Mouse (Mus musculus) heart, postnatal 36 days (tissue): Measurements from ENCODE around the gene Large2. TPM values are rescaled to one million over a fixed set of nuclear protein-coding genes. Genes with fewer than 3 reads are reported as not detected.
"Not testable (repeated sequence)": the region's sequence is repeated elsewhere in the genome, so short reads cannot be mapped to it uniquely, and the experiment has no call there.

ENCODE experiments used
- DNase-seq, 2 experiments: peaks; one replicate each; pipeline ENCODE4 v3.0.0; 2021 to 2022
- intact Hi-C: fragments of 180-260 bp; cut with DNase I; formaldehyde crosslinking; loops from one replicate; pipeline ENCODE4 v1.15.1; 2025
- total RNA-seq, 2 experiments: library from RNA; stranded (reverse); gene quantifications; 2 replicates each; pipeline ENCODE4 v1.2.3; 2021

Large2 gene
- not detected for total RNA-seq

DNA sequence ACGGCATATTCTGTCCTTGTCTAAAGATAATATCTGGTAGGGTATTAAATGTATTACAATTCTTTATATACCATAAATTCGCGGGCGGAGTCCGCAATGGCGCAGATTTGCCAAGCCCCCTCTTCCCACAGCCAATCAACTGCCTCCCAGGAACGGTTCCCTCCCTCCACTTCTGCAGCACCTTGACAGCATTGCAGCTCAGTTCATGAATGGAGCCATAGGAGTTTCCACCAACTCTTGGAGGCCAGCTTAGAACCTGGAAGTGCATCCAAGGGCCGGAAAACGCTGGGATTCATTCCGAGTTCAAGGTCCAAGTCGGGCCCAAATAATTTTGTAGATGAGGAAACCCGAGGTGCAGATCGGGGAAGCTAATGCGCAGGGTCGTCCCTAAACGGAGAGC is at the start of gene Large2, which contains the start of gene Pex16:
Gene Large2, minus strand, starts transcription at position 356 of the 400 bp plus-strand sequence.
Gene Pex16, plus strand, starts transcription at position 163 of the 400 bp plus-strand sequence.
- DNase-seq = peak in 1 of 2 experiments; percentile 26
- intact Hi-C loops = loop anchor here (2.0 kb wide), 1 partner anchor 64 kb away; no protein-coding TSS in a partner anchor

GRCm38 (mm10) chr2:92423702-92424461 is 49.2 kb upstream of the Large2 start:
- intact Hi-C loops = no loop called here
- DNase-seq = peak; percentile 96 to 97

DNA sequence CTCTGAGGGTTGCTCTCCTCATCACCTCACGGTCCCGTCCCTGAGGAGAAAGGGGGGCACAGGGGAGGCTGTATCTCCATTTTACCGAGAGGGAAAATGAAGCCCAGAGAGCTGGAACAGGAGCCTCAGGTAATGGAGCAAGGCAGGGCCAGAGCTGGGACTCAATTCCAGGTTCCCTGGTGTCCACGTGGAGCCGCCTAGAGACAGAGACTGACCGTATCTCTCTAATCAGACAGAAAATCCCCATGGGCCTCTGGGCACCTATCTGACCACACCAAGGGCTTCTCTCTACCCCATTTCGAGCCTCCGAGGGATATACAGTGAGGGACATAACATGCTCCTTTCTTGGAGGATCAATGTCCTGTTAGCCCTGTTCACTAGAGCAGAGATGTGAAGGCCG is 48.5 kb upstream of the Large2 start:
- no peak for DNase-seq
- intact Hi-C loops = no loop called here

DNA sequence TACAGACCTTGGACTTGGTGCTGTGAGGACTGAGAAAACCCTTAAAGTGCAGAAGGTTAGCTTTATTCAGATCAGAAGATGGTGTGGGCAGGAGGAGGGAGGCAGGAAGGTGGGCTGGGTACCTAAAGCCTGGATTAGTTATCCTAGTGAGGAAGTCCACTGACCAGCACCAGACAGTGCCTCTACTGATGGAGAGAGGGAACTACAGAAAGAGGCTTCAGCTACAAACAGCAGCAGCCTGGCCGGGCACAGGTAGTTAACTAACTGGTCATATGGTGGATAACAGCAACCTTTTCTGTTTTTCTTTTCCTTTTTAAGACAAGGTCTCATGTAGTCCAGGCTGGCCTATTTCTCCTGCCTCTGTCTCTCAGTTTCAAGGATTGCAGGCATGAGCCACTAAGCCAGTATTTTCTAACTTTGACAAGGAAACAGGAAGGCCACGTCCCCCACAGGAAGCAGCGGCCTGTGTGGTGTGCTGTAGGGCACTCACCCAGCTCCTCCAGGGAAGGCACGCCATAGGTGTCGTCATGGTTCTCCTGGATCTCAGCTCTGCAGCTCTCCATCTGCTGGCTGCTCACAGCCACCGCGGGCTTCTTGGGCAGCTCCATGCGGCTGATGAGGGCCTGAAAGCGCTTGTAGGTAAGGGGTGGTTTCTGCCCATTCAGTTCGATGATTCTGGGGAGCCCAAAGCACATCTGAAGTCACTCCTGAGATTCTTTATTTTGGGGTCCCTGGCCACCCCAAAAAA is 47.9 kb upstream of the Large2 start:
- no peak for DNase-seq
- intact Hi-C loops = no loop called here

- intact Hi-C loops = loop anchor here (2.0 kb wide), 1 partner anchor 13 kb away; the partner anchor contains the start of gene Cry2
- no peak for DNase-seq
These were observed 47.2 kb upstream of the Large2 start for GRCm38 (mm10) chr2:92421723-92422387.

GRCm38 (mm10) chr2:92411705-92412104 is 37.0 kb upstream of the Large2 start:
- DNase-seq = no peak

GRCm38 (mm10) chr2:92408309-92409045 is 33.8 kb upstream of the Large2 start:
- intact Hi-C loops = no loop called here
- DNase-seq = no peak

More at GRCm38 (mm10) chr2:92411705-92412104, 37.0 kb upstream of the Large2 start:
- intact Hi-C loops = no loop called here

DNA sequence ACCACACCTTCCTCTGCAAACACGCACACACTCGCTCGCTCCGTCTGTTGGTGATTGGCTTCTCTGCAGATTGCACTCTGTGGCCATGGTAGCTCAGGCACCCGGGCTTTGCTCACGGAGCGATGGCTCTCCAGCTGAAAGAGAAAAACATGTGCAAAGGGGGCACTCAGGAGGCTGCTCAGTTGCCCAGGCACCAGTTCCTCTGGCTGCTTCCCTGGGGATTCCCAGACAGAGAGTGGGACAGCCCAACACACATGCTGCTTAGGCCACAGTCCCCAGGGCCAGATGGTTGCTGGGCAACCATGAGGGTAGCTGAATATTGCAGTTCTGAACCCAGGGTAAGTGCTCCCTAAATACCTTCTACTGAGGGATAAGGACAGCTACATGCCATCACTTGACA is 31.0 kb upstream of the Large2 start:
- no peak for DNase-seq
- intact Hi-C loops = no loop called here

- intact Hi-C loops = no loop called here
- DNase-seq = no peak
These were observed 30.1 kb upstream of the Large2 start for GRCm38 (mm10) chr2:92404737-92405136.

DNA sequence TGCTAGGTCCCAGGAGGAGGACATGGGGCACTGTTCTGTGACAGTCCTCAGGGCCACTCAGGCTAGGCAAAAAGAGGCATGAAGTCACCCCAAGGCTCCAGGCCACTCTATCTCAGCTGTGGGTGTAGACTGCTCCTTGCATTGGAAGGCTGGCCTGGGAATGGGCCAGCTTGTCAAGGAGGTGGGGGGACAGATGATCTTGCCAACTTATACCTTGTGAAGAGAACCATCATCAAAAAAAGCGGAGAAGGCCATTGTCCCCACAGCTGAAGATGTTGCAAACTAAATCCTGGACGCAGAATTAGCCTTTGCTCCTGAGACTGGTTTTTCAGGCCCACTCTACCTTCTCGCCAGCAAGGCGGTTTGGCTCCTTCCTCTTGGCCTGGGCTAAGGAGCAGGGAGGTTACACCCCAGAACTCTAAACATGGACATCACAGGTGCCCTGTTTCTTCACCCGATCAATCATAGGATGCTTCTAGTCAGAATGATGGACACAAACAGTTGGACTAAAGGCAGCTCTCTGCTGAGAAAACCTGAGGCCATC is 29.2 kb upstream of the Large2 start:
- intact Hi-C loops = no loop called here
- DNase-seq = no peak

GRCm38 (mm10) chr2:92402591-92403326 is 28.1 kb upstream of the Large2 start:
- no peak for DNase-seq
- intact Hi-C loops = no loop called here

DNA sequence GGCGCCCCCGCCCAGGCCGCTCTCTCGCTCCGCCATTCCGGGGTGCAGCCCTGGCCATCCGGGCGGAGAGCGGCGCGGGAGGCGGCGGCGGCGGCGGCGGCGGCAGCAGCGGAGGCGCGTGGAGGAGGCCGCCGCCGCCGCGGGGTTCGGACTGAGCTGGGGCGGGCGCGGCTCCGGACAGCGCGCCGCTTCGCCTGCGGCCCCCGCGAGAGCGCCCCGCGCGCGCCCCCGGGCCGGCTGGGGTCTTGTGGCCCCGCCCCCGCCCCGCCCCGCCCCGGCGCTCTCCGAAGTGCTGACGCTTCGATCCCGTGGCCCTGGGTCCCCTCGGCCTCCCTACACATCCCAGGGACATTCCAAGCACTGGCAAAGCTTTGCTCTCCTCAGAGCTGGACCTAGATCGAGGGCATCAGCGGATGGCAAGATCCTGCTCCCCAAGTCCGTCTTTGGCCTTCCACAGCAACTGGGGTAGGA is 26.5 kb upstream of the Large2 start, which contains the start of gene Mapk8ip1:
Gene Mapk8ip1, minus strand, starts transcription at position 173 of the 471 bp plus-strand sequence.
- intact Hi-C loops = no loop called here
- DNase-seq = no peak

DNA sequence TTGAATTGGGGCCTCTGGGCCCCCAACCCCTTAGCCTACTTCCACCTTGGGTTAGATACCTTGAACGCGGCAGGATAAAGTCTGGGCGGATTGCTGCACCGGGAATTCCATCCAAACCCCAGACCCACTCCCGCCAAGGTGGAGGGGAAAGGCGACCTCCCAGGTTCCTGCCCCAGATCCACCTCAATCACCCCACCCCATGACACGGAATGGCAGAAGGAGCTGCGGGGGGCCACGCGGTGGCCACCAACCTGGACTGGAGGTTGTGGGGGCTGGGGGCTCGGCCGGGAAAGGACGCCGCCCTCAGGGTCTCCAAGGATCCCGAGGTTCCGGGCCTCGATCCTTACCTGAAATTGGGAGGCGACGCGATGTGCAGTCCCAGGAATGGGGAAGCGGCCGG is 26.0 kb upstream of the Large2 start:
- intact Hi-C loops = no loop called here
- DNase-seq = no peak

GRCm38 (mm10) chr2:92399877-92400276 is 25.2 kb upstream of the Large2 start:
- not testable (repeated sequence) for DNase-seq

DNA sequence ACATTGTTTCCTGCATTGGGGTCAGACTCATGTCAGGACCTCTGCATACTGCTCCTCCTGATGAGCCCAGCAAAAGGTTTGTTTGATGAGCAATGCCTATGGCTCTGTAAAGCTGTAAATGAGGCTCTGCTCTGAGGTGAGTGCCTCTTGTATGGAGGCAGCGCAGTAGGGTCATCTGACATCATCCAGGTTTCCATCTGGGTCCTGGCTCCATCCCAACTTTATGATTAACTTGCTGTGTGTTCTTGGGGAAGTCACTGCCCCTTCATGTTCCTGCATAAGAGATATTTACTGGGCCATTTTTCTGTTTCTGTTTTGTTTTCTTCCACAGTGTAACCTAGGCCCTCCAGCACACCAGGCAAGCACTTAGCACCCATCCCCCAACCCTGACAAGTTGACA is 22.8 kb upstream of the Large2 start:
- no peak for DNase-seq
- intact Hi-C loops = no loop called here

More at GRCm38 (mm10) chr2:92399877-92400276, 25.2 kb upstream of the Large2 start:
- intact Hi-C loops = not testable (repeated sequence)

DNA sequence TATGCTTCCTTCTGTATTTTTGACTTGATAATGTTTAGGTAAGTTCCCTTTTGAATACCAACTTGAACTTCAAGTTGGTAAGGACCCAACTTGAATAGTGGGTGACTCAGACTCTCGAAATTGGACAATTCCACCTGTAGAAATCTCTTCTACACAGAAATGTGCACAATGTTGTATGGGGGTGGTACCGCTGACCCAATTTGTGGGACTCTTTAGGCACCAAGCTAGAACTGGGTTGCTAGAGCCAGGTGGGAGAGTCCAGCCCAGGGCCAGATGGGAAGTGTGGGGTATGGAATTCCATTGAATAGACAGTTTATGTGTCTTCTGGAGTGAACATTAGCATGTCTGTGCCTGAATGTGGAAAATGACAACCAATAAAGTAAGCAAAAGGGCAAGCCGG is 20.9 kb upstream of the Large2 start:
- no peak for DNase-seq
- intact Hi-C loops = no loop called here

- no peak for DNase-seq
- intact Hi-C loops = no loop called here
These were observed 17.9 kb upstream of the Large2 start for GRCm38 (mm10) chr2:92392318-92393264.

GRCm38 (mm10) chr2:92391703-92392317 is 17.1 kb upstream of the Large2 start:
- intact Hi-C loops = no loop called here
- no peak for DNase-seq
